Mouse (Mus musculus): Measurements from ENCODE around the gene Pgp. TPM values are rescaled to one million over a fixed set of nuclear protein-coding genes. Genes with fewer than 3 reads are reported as not detected.

Gene Pgp
- polyA plus RNA-seq, 1 experiment from 2014 or later: 40.9 TPM

GRCm38 (mm10) chr17:24442632-24443155 is 27.5 kb upstream of the Pgp start, which contains the start of gene Dnase1l2:
Gene Dnase1l2 (minus strand): TSS chr17:24443105.
- Histone ChIP-seq H3K36me3 (replicated peaks; ENCODE audit: insufficient read depth, low read length) (peaks cover 53% of the 10 kb centered on the region), H3K4me3 (ENCODE audit: low read depth, low read length) (no peak within 1 kb of the TSS), H3K4me1 (ENCODE audit: insufficient read depth) (no peaks in the 10 kb centered on the region), H3K27me3 (ENCODE audit: insufficient read depth, low read length) (no peaks in the 10 kb centered on the region), H3K27ac (ENCODE audit: low read depth) (no peak within 1 kb of the TSS), H3K4me2 (ENCODE audit: low read depth, low read length) (no peak within 1 kb of the TSS), H3K9ac (replicated peaks) (no peak within 1 kb of the TSS), H3K9me3 (ENCODE audit: low read length) (no peaks in the 10 kb centered on the region)
- TF ChIP-seq CTCF (IDR thresholded peaks at IDR 0.05; ENCODE audit: low read depth) (no peak), EP300 (IDR thresholded peaks at IDR 0.05; ENCODE audit: low read depth) (no peak)
- no peak for ATAC-seq
- 79% methylated on average over 7 of the region's 7 CpGs for WGBS (ENCODE audit: insufficient replicate concordance)
- DNase-seq: no peak

- no peak for ATAC-seq
- TF ChIP-seq EP300 (IDR thresholded peaks at IDR 0.05; ENCODE audit: low read depth): no peak
- no peak for TF ChIP-seq CTCF (IDR thresholded peaks at IDR 0.05; ENCODE audit: low read depth)
- Histone ChIP-seq H3K4me3 (ENCODE audit: low read depth, low read length) (no peak overlapping the region), H3K9ac (replicated peaks) (no peak overlapping the region), H3K4me2 (ENCODE audit: low read depth, low read length) (no peak overlapping the region), H3K27me3 (ENCODE audit: insufficient read depth, low read length) (no peaks in the 10 kb centered on the region), H3K4me1 (ENCODE audit: insufficient read depth) (no peaks in the 10 kb centered on the region), H3K9me3 (ENCODE audit: low read length) (no peaks in the 10 kb centered on the region), H3K27ac (ENCODE audit: low read depth) (no peak overlapping the region), H3K36me3 (replicated peaks; ENCODE audit: insufficient read depth, low read length) (peaks cover 54% of the 10 kb centered on the region)
- WGBS (ENCODE audit: insufficient replicate concordance): 90% methylated on average over 4 of the region's 4 CpGs
- DNase-seq: no peak
Measured at GRCm38 (mm10) chr17:24443409-24443808, 26.8 kb upstream of the Pgp start.

DNA sequence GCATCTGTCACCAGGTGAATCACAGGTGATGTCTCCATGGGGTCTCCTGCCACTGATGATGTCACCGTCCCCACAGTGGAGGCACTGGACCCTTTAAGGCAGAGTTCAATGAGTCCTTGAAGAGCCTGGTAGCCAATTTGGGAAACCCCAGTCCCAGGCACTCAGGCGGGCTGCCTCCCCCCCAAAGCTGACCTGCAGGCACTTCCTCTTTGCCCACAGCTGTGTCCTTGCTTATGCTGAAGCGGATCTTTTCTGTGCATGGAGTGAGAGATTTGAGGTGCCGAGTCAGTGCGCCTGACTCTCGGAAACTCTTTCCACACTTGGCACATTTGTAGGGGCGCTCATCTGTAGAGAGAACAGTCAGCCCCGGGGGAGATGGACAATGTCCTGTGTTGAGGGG is 23.6 kb upstream of the Pgp start:
- Histone ChIP-seq H3K9me3 (ENCODE audit: low read length) (no peaks in the 10 kb centered on the region), H3K4me3 (ENCODE audit: low read depth, low read length) (no peak overlapping the region), H3K4me1 (ENCODE audit: insufficient read depth) (no peaks in the 10 kb centered on the region), H3K36me3 (replicated peaks; ENCODE audit: insufficient read depth, low read length) (peaks cover 65% of the 10 kb centered on the region), H3K27me3 (ENCODE audit: insufficient read depth, low read length) (no peaks in the 10 kb centered on the region), H3K4me2 (ENCODE audit: low read depth, low read length) (no peak overlapping the region), H3K9ac (replicated peaks) (no peak overlapping the region), H3K27ac (ENCODE audit: low read depth) (no peak overlapping the region)
- TF ChIP-seq CTCF (IDR thresholded peaks at IDR 0.05; ENCODE audit: low read depth) (no peak), EP300 (IDR thresholded peaks at IDR 0.05; ENCODE audit: low read depth) (no peak)
- no peak for ATAC-seq
- no peak for DNase-seq
- WGBS (ENCODE audit: insufficient replicate concordance): 77% methylated on average over 8 of the region's 8 CpGs

GRCm38 (mm10) chr17:24449507-24449906 is 20.7 kb upstream of the Pgp start:
- WGBS (ENCODE audit: insufficient replicate concordance): 84% methylated on average over 6 of the region's 6 CpGs
- Histone ChIP-seq H3K4me2 (ENCODE audit: low read depth, low read length) (no peak overlapping the region), H3K9me3 (ENCODE audit: low read length) (no peaks in the 10 kb centered on the region), H3K27ac (ENCODE audit: low read depth) (no peak overlapping the region), H3K27me3 (ENCODE audit: insufficient read depth, low read length) (no peaks in the 10 kb centered on the region), H3K4me3 (ENCODE audit: low read depth, low read length) (no peak overlapping the region), H3K36me3 (replicated peaks; ENCODE audit: insufficient read depth, low read length) (peaks cover 54% of the 10 kb centered on the region), H3K9ac (replicated peaks) (no peak overlapping the region), H3K4me1 (ENCODE audit: insufficient read depth) (peaks cover 13% of the 10 kb centered on the region)
- ATAC-seq (no peak), DNase-seq (no peak)
- TF ChIP-seq CTCF (IDR thresholded peaks at IDR 0.05; ENCODE audit: low read depth): no peak
- TF ChIP-seq EP300 (IDR thresholded peaks at IDR 0.05; ENCODE audit: low read depth): no peak

GRCm38 (mm10) chr17:24451220-24451619 is 19.0 kb upstream of the Pgp start:
- peaks cover 38% of the 10 kb centered on the region for H3K36me3 ChIP-seq (replicated peaks; ENCODE audit: insufficient read depth, low read length)
- no peak overlapping the region for H3K27ac ChIP-seq (ENCODE audit: low read depth)
- WGBS (ENCODE audit: insufficient replicate concordance): 92% methylated on average over 6 of the region's 6 CpGs
- DNase-seq: no peak
- TF ChIP-seq CTCF (IDR thresholded peaks at IDR 0.05; ENCODE audit: low read depth) (no peak), EP300 (IDR thresholded peaks at IDR 0.05; ENCODE audit: low read depth) (no peak)
- H3K27me3 ChIP-seq (ENCODE audit: insufficient read depth, low read length): no peaks in the 10 kb centered on the region
- no peak overlapping the region for H3K9ac ChIP-seq (replicated peaks)
- H3K4me2 ChIP-seq (ENCODE audit: low read depth, low read length): no peak overlapping the region
- no peak for ATAC-seq
- H3K4me1 ChIP-seq (ENCODE audit: insufficient read depth): peaks cover 16% of the 10 kb centered on the region
- H3K9me3 ChIP-seq (ENCODE audit: low read length): no peaks in the 10 kb centered on the region
- no peak overlapping the region for H3K4me3 ChIP-seq (ENCODE audit: low read depth, low read length)

DNA sequence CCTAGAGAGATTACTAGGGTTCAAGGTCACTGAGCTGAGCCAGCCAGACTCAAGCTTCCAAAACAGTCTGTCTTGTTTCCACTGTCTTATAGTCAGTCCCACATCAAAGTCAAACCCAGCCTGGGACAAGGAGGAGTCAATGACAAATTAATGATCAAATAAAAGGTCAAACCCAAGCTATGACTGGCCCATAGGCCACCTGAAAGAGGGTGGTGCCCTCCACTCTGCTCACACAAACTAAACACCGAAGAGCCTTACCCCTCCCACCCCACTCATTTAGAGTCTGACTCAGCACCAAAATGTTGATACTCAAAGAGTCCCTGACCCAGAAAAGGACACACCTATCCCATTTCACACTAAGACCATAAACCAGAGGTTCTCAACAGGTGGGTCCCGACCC is 16.8 kb upstream of the Pgp start:
- ATAC-seq (no peak), DNase-seq (no peak)
- TF ChIP-seq EP300 (IDR thresholded peaks at IDR 0.05; ENCODE audit: low read depth): no peak
- TF ChIP-seq CTCF (IDR thresholded peaks at IDR 0.05; ENCODE audit: low read depth): no peak
- H3K4me2 ChIP-seq (ENCODE audit: low read depth, low read length): peak overlapping the region; percentile 83
- H3K9me3 ChIP-seq (ENCODE audit: low read length): no peaks in the 10 kb centered on the region
- no peaks in the 10 kb centered on the region for H3K27me3 ChIP-seq (ENCODE audit: insufficient read depth, low read length)
- no peak overlapping the region for H3K9ac ChIP-seq (replicated peaks)
- H3K4me1 ChIP-seq (ENCODE audit: insufficient read depth): peaks cover 16% of the 10 kb centered on the region
- no peak overlapping the region for H3K4me3 ChIP-seq (ENCODE audit: low read depth, low read length)
- 53% methylated on average over 2 of the region's 2 CpGs for WGBS (ENCODE audit: insufficient replicate concordance)
- H3K36me3 ChIP-seq (replicated peaks; ENCODE audit: insufficient read depth, low read length): peaks cover 22% of the 10 kb centered on the region
- peak overlapping the region; percentile 99; the same call in 1 of the 2 replicates for H3K27ac ChIP-seq (ENCODE audit: low read depth)

Data from liver, postnatal 0 days (tissue).